Mouse (Mus musculus): ENCODE measurements around the gene Scn8a.

DNA sequence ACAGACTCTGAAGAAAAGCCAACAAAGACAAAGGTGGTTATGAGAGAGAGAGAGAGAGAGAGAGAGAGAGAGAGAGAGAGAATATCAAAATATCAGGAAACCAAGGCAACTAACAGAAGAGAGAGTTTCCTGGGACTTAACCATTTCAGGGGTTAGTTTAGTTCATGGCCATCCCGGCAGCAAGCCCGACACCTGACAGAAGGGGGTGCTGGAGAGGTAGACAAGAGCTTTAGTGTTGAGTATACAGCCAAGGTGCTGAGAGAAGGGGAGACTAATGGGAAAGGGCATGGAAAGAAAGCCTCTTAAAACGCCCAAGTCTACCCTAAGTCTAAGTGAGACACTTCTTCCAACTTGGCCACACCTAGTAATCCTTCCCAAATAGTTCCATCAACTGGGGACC, 4.1 kb upstream of the Scn8a start:
- TF ChIP-seq CTCF (IDR thresholded peaks at IDR 0.05; ENCODE audit: extremely low read depth, insufficient read length, insufficient replicate concordance, low read depth, low read length) (no peak), POLR2A (IDR thresholded peaks at IDR 0.05; ENCODE audit: low read depth, low read length) (no peak)

Data from small intestine, adult 2 months (tissue).